Mouse (Mus musculus): ENCODE measurements around the gene Mrps24. TPM values are rescaled to one million over a fixed set of nuclear protein-coding genes. Genes with fewer than 3 reads are reported as not detected.

The Mrps24 gene
- polyA plus RNA-seq, 1 experiment from 2014 or later = 219 TPM

DNA sequence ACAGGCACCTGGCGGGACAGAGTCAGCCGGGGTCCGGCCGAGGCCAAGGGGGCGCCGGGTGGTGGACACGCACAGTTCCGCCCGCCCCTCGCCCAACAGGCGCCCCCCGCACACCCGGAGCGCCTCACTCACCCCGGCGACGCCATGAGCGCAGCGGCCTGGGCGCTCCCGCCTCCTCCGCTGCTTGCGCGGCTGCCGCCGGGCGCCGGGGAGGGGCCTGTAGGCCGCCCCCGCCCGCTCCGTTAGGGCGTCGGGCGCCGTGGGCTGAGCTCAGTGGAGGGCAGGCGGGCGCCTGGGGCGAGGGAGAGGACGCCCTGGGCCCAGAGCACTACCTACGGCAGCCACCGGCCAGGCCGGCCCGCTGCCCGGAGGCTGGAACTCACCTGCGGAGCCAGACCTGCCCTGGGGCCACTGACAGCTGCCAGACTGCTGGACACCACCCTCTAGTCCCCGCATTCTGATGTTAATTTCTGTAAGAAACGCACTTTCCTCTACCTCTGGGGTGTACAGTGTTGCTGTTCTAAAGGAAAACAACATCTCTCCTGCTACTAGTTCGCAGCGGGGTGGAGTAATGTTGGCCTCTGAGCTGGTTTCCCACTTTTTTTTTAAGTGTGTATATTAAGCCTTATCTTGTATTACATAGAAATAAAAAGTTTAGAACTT lies 25.6 kb upstream of the Mrps24 start:
- ATAC-seq (ENCODE audit: low FRiP score, low TSS enrichment) = peak; percentile 95
- no peaks in the 10 kb centered on the region for H3K27me3 ChIP-seq (ENCODE audit: control insufficient read depth, insufficient read depth, low read length)
- peak overlapping the region; percentile 98 for H3K9ac ChIP-seq (ENCODE audit: low read length)
- H3K27ac ChIP-seq (replicated peaks) = peak overlapping the region; percentile 95
- no peak for TF ChIP-seq EP300 (optimal IDR thresholded peaks at IDR 0.05)
- no peak for TF ChIP-seq CTCF (IDR thresholded peaks at IDR 0.05; ENCODE audit: low read depth)
- H3K4me2 ChIP-seq (replicated peaks; ENCODE audit: low read depth) = peak overlapping the region; percentile 87
- under 1% methylated on average over 19 of the region's 50 CpGs for WGBS
- H3K4me1 ChIP-seq (replicated peaks; ENCODE audit: control insufficient read depth, insufficient read depth) = peaks cover 4% of the 10 kb centered on the region; the same call in 1 of the 2 replicates
- peak overlapping the region; percentile 92 for H3K4me3 ChIP-seq (ENCODE audit: low read depth, low read length)
- H3K9me3 ChIP-seq (ENCODE audit: control insufficient read depth, low read length) = no peaks in the 10 kb centered on the region
- peak; percentile 85 for DNase-seq (ENCODE audit: low spot score)
- no peaks in the 10 kb centered on the region for H3K36me3 ChIP-seq (ENCODE audit: control insufficient read depth, insufficient read depth, low read length)

DNA sequence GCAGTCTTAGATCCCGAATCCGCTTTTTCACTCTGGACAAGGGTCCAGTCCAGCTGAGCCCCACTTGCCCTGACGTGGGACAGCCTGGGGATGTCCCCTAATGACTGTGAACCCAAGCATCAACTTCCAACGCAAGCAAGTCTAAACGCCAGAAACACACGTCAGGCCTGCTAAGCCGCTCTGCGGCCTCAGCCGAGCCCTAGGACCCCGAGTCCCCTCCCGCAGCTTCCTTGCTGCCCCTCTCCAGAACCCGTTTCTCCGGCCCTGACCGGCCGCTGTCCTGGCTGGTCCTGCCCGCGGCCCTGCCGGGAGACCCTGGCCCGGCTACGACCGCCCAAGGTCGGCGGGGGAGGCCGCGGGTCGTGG lies 25.1 kb upstream of the Mrps24 start:
- Histone ChIP-seq H3K36me3 (ENCODE audit: control insufficient read depth, insufficient read depth, low read length) (no peaks in the 10 kb centered on the region), H3K9me3 (ENCODE audit: control insufficient read depth, low read length) (no peaks in the 10 kb centered on the region), H3K9ac (ENCODE audit: low read length) (peak overlapping the region; percentile 98), H3K27me3 (ENCODE audit: control insufficient read depth, insufficient read depth, low read length) (no peaks in the 10 kb centered on the region), H3K27ac (replicated peaks) (peak overlapping the region; percentile 95), H3K4me1 (replicated peaks; ENCODE audit: control insufficient read depth, insufficient read depth) (peaks cover 4% of the 10 kb centered on the region; the same call in 1 of the 2 replicates), H3K4me3 (ENCODE audit: low read depth, low read length) (peak overlapping the region; percentile 92), H3K4me2 (replicated peaks; ENCODE audit: low read depth) (peak overlapping the region; percentile 87)
- DNase-seq (ENCODE audit: low spot score) = no peak
- peak; percentile 65 for ATAC-seq (ENCODE audit: low FRiP score, low TSS enrichment)
- WGBS = under 1% methylated on average over 26 of the region's 26 CpGs
- TF ChIP-seq CTCF (IDR thresholded peaks at IDR 0.05; ENCODE audit: low read depth) = no peak
- no peak for TF ChIP-seq EP300 (optimal IDR thresholded peaks at IDR 0.05)

DNA sequence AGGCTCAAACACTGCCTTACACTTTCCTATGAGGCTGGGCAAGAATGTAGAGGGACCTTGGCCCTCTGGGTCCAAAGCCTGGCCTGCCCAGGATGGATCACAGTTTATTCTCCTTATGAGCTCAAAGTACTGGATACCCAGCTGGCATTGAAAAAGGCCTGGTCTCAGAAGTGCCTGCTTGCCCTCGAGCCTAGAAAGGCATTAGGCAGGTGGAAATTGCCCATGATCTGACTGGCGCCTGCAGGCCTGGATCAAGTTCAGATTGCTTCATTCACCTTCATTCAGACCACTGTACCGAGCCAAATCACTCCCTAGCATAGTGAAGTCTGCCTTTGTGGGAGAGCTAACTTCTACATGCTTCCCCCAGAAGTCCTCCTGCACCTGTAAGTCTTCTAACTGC lies 24.4 kb upstream of the Mrps24 start:
- TF ChIP-seq EP300 (optimal IDR thresholded peaks at IDR 0.05) (no peak), CTCF (IDR thresholded peaks at IDR 0.05; ENCODE audit: low read depth) (no peak)
- ATAC-seq (ENCODE audit: low FRiP score, low TSS enrichment) (no peak), DNase-seq (ENCODE audit: low spot score) (no peak)
- Histone ChIP-seq H3K9ac (ENCODE audit: low read length) (peak overlapping the region; percentile 2; the same call in 1 of the 2 replicates), H3K36me3 (ENCODE audit: control insufficient read depth, insufficient read depth, low read length) (no peaks in the 10 kb centered on the region), H3K9me3 (ENCODE audit: control insufficient read depth, low read length) (no peaks in the 10 kb centered on the region), H3K4me1 (replicated peaks; ENCODE audit: control insufficient read depth, insufficient read depth) (peaks cover 4% of the 10 kb centered on the region; the same call in 1 of the 2 replicates), H3K4me2 (replicated peaks; ENCODE audit: low read depth) (peak overlapping the region; percentile 87; the same call in 1 of the 2 replicates), H3K4me3 (ENCODE audit: low read depth, low read length) (peak overlapping the region; percentile 92; the same call in 1 of the 2 replicates), H3K27ac (replicated peaks) (peak overlapping the region; percentile 53; the same call in 1 of the 2 replicates), H3K27me3 (ENCODE audit: control insufficient read depth, insufficient read depth, low read length) (no peaks in the 10 kb centered on the region)
- 54% methylated on average over 3 of the region's 3 CpGs for WGBS

DNA sequence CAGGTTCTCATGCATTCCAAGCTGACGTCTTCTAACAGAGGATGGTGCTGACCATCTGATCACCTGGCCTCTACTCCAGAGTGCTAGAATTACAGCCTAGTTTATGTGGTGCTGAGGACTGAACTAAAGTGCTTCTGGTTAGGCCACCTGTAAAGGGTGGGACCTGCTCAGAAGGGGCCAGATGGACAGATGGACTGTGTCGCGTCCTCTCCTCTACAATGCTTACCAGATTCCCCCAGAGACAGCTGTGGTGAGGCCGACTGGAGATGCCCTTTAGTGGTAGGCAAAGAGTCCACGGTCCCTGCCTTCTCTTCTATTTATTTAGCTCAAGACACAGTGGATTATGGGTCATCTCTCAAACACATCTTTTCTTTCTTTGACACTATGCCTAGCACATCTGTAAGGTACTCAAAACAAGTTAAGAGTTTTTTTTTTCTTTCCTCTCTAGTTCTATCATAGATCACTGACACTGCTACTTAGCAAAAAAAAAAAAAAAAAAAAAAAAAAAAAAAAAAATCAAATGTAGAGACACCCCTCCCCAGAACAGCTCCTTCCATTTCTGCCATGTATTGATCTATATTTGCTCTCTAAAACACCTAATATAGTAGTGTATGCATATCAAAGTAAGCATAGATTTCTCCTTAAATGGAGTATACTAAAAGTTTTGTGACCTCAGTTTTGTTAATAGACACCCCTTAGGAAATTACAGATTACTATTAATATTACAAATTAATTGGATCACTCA lies 23.6 kb upstream of the Mrps24 start:
- Histone ChIP-seq H3K9ac (ENCODE audit: low read length) (no peak overlapping the region), H3K27ac (replicated peaks) (no peak overlapping the region), H3K27me3 (ENCODE audit: control insufficient read depth, insufficient read depth, low read length) (no peaks in the 10 kb centered on the region), H3K36me3 (ENCODE audit: control insufficient read depth, insufficient read depth, low read length) (no peaks in the 10 kb centered on the region), H3K4me3 (ENCODE audit: low read depth, low read length) (no peak overlapping the region), H3K4me2 (replicated peaks; ENCODE audit: low read depth) (no peak overlapping the region), H3K9me3 (ENCODE audit: control insufficient read depth, low read length) (no peaks in the 10 kb centered on the region), H3K4me1 (replicated peaks; ENCODE audit: control insufficient read depth, insufficient read depth) (peaks cover 4% of the 10 kb centered on the region; the same call in 1 of the 2 replicates)
- DNase-seq (ENCODE audit: low spot score) (no peak), ATAC-seq (ENCODE audit: low FRiP score, low TSS enrichment) (no peak)
- 70% methylated on average over 5 of the region's 5 CpGs for WGBS
- TF ChIP-seq EP300 (optimal IDR thresholded peaks at IDR 0.05) (no peak), CTCF (IDR thresholded peaks at IDR 0.05; ENCODE audit: low read depth) (no peak)

DNA sequence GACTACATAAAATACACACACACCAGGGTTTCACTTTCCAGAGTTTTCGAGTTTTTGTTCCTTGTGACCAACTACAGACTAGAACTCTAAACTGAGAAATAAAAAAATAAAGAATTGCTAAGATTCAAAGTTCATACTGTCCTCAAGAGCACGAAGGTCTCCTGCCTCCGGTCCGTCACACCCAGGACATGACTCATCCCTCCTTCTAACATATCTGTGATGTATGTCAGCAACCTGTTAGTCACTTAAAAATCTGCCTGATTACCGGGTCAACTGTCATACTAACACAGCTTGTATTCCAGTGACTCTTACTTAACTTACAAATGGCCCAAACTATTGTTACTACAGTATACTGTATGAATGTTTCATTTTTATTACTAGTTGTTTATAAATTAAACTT lies 21.7 kb upstream of the Mrps24 start:
- no peak overlapping the region for H3K9ac ChIP-seq (ENCODE audit: low read length)
- no peaks in the 10 kb centered on the region for H3K36me3 ChIP-seq (ENCODE audit: control insufficient read depth, insufficient read depth, low read length)
- TF ChIP-seq CTCF (IDR thresholded peaks at IDR 0.05; ENCODE audit: low read depth) (no peak), EP300 (optimal IDR thresholded peaks at IDR 0.05) (no peak)
- 50% methylated on average over 5 of the region's 5 CpGs for WGBS
- H3K27ac ChIP-seq (replicated peaks) = no peak overlapping the region
- H3K4me2 ChIP-seq (replicated peaks; ENCODE audit: low read depth) = no peak overlapping the region
- ATAC-seq (ENCODE audit: low FRiP score, low TSS enrichment) (peak; percentile 44), DNase-seq (ENCODE audit: low spot score) (peak; percentile 32)
- no peaks in the 10 kb centered on the region for H3K9me3 ChIP-seq (ENCODE audit: control insufficient read depth, low read length)
- H3K4me1 ChIP-seq (replicated peaks; ENCODE audit: control insufficient read depth, insufficient read depth) = peaks cover 4% of the 10 kb centered on the region; the same call in 1 of the 2 replicates
- no peak overlapping the region for H3K4me3 ChIP-seq (ENCODE audit: low read depth, low read length)
- no peaks in the 10 kb centered on the region for H3K27me3 ChIP-seq (ENCODE audit: control insufficient read depth, insufficient read depth, low read length)

DNA sequence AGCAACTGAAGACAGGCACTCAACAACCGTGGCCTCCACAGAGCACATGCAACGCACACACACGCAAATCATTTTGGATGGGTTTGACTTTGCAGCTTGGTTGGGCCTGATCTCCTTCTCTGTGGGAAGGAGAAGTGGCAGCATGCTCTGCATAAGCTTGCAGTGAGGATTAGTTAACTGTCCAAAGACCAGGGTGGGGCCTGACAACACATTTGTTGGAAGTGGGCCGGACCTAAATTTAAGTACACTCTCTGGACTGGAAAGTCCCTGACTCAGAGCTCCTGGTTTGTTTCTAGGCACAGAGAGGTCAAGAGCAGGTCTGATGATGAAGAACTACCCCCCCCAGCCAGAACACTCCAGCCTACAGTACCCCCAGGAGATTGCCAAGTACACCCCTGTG lies 18.8 kb upstream of the Mrps24 start:
- no peak; the same call in 1 of the 2 replicates for ATAC-seq (ENCODE audit: low FRiP score, low TSS enrichment)
- TF ChIP-seq EP300 (optimal IDR thresholded peaks at IDR 0.05) = no peak
- no peak for TF ChIP-seq CTCF (IDR thresholded peaks at IDR 0.05; ENCODE audit: low read depth)
- Histone ChIP-seq H3K4me1 (replicated peaks; ENCODE audit: control insufficient read depth, insufficient read depth) (no peaks in the 10 kb centered on the region), H3K27me3 (ENCODE audit: control insufficient read depth, insufficient read depth, low read length) (no peaks in the 10 kb centered on the region), H3K4me3 (ENCODE audit: low read depth, low read length) (no peak overlapping the region), H3K36me3 (ENCODE audit: control insufficient read depth, insufficient read depth, low read length) (0 out of 2 replicates have a peak, but pooled peaks cover 2% of the 10 kb centered on the region), H3K4me2 (replicated peaks; ENCODE audit: low read depth) (no peak overlapping the region), H3K27ac (replicated peaks) (no peak overlapping the region), H3K9ac (ENCODE audit: low read length) (no peak overlapping the region), H3K9me3 (ENCODE audit: control insufficient read depth, low read length) (no peaks in the 10 kb centered on the region)
- no peak for DNase-seq (ENCODE audit: low spot score)
- WGBS = 58% methylated on average over 4 of the region's 4 CpGs
